Mouse (Mus musculus): ENCODE measurements around the gene Gm14403. TPM values are rescaled to one million over a fixed set of nuclear protein-coding genes. Genes with fewer than 3 reads are reported as not detected.
"Not testable (repeated sequence)": the region's sequence is repeated elsewhere in the genome, so short reads cannot be mapped to it uniquely, and the experiment has no call there.

Gm14403 gene
- 1.5 and 2.0 TPM in 2 replicates for polyA plus RNA-seq (2015; fragmentation: Nextera tagmentation; extraction: Ambion mirVana)

DNA sequence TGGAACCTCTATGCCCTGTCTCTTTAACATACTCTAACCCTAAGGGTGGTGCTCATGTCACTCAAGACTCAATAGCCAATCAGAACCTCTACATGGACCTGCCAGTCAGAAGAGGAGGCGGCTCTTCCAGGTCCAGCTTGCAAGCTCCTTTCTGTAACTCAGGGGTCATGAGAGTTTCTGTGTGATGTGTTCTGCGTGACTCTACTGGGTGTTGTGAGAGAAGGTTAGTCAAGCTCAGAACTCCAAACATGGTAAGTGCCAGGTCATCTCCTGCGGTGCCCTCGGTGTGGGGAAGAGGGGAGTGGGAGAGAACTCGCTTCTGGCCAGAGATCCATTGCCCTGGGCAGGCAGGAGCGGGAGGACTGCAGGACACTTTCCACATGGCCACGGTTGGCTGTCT is at the start of gene Gm14403:
Gene Gm14403 (plus strand): TSS at position 149 of the 400 bp plus-strand sequence.
- not testable (repeated sequence) for H3K9ac ChIP-seq (replicated peaks); ATAC-seq; H3K27me3 ChIP-seq (ENCODE audit: insufficient read depth, low read length); H3K4me1 ChIP-seq (ENCODE audit: insufficient read depth); H3K9me3 ChIP-seq (ENCODE audit: low read length); H3K36me3 ChIP-seq (replicated peaks; ENCODE audit: insufficient read depth, low read length); H3K27ac ChIP-seq (ENCODE audit: low read depth)
- 18% methylated on average over 7 of the region's 7 CpGs for WGBS (ENCODE audit: insufficient replicate concordance)
- DNase-seq, result peak; percentile 14
- Histone ChIP-seq H3K4me3 (ENCODE audit: low read depth, low read length) (peak within 1 kb of the TSS; percentile 32; the same call in 1 of the 2 replicates), H3K4me2 (ENCODE audit: low read depth, low read length) (peak within 1 kb of the TSS; percentile 47; the same call in 1 of the 2 replicates)

DNA sequence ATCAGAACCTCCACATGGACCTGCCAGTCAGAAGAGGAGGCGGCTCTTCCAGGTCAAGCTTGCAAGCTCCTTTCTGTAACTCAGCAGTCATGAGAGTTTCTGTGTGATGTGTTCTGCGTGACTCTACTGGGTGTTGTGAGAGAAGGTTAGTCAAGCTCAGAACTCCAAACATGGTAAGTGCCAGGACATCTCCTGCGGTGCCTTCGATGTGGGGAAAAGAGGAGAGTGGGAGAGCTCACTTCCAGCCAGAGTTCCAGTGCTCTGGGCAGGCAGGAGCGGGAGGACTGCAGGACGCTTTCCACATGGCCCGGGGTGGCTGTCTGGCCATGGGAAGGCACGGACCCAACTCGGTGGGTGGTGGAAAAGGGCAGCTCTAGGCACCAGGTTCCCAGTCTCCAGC is 33.3 kb upstream of the Gm14403 start, which contains the start of gene Zfp970:
Gene Zfp970 (plus strand): TSS at position 58 of the 400 bp plus-strand sequence.
- H3K27me3 ChIP-seq (ENCODE audit: insufficient read depth, low read length); H3K9ac ChIP-seq (replicated peaks); H3K9me3 ChIP-seq (ENCODE audit: low read length); H3K36me3 ChIP-seq (replicated peaks; ENCODE audit: insufficient read depth, low read length); ATAC-seq; H3K4me1 ChIP-seq (ENCODE audit: insufficient read depth): not testable (repeated sequence)
- Histone ChIP-seq H3K4me2 (ENCODE audit: low read depth, low read length) (peak within 1 kb of the TSS; percentile 50), H3K4me3 (ENCODE audit: low read depth, low read length) (peak within 1 kb of the TSS; percentile 34), H3K27ac (ENCODE audit: low read depth) (0 out of 2 replicates have a peak within 1 kb of the TSS, but pooled peaks have one; percentile 6)
- DNase-seq, result peak; percentile 12
- WGBS (ENCODE audit: insufficient replicate concordance), result 5% methylated on average over 7 of the region's 9 CpGs

DNA sequence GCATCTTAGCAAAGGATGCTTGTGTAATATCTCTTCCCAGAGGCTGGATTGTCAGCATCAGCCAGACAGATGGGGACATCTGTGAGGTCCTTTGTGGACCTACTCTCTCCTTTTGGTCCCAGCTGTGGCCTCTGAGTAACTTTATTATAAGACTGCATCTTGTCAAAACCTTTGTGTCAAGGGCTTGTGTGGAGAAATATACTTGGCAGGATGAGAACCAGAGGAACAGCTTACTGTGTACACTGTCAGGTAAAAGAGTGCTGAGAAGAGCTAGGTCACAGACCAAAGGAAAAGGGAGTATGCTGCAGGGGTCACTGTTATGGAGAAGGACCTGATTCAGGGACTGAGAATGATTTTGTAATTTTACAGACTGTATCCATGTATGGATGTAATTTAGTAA is 29.8 kb upstream of the Gm14403 start:
- ATAC-seq; H3K4me1 ChIP-seq (ENCODE audit: insufficient read depth); H3K9ac ChIP-seq (replicated peaks); H3K27me3 ChIP-seq (ENCODE audit: insufficient read depth, low read length); H3K4me3 ChIP-seq (ENCODE audit: low read depth, low read length); H3K4me2 ChIP-seq (ENCODE audit: low read depth, low read length); H3K27ac ChIP-seq (ENCODE audit: low read depth); DNase-seq; H3K9me3 ChIP-seq (ENCODE audit: low read length); H3K36me3 ChIP-seq (replicated peaks; ENCODE audit: insufficient read depth, low read length): not testable (repeated sequence)

DNA sequence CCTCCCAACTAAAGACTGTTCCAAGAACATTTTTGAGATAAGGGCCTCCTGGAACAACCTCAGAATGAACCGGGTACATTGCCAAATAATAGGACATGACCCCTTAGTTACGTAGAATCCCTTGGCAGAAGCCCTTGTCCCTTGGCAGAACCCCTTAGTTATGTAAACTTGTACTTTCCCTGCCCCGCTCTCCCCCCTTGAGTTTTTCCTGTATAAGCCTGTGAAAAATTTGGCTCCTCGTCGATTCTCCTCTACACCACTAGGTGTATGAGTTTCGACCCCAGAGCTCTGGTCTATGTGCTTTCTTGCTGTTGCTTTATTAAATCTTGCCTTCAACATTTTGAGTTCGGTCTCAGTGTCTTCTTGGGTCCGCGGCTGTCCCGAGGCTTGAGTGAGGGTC is 25.8 kb upstream of the Gm14403 start:
- ATAC-seq, result not testable (repeated sequence)

DNA sequence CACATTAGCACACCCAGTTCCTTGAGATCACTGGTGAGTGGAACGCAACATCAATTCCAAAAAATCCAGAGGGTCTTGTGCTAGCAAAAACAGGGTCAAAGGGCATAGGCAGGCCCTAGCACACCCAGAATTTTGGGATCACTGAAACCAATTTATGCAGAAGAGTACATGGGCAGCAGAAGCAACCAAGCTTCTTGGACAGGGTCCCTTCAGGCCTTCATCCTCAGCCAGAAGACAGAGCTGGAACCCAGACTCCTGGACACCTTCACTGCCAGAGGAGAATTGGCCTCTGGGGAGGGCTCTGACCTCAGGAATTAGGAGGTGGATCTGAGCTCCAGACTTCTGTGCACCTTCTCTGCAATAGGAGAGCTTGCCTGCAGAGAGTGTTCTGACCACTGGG is 16.0 kb upstream of the Gm14403 start:
- H3K4me2 ChIP-seq (ENCODE audit: low read depth, low read length); H3K36me3 ChIP-seq (replicated peaks; ENCODE audit: insufficient read depth, low read length); ATAC-seq; H3K27me3 ChIP-seq (ENCODE audit: insufficient read depth, low read length); H3K4me3 ChIP-seq (ENCODE audit: low read depth, low read length); H3K9me3 ChIP-seq (ENCODE audit: low read length); DNase-seq; H3K4me1 ChIP-seq (ENCODE audit: insufficient read depth); H3K27ac ChIP-seq (ENCODE audit: low read depth); H3K9ac ChIP-seq (replicated peaks): not testable (repeated sequence)
- 57% methylated on average over 1 of the region's 1 CpGs for WGBS (ENCODE audit: insufficient replicate concordance)

More for the DNA sequence above, 25.8 kb upstream of the Gm14403 start:
- not testable (repeated sequence) for H3K4me2 ChIP-seq (ENCODE audit: low read depth, low read length); H3K9ac ChIP-seq (replicated peaks); H3K27me3 ChIP-seq (ENCODE audit: insufficient read depth, low read length); H3K9me3 ChIP-seq (ENCODE audit: low read length); H3K4me3 ChIP-seq (ENCODE audit: low read depth, low read length); H3K36me3 ChIP-seq (replicated peaks; ENCODE audit: insufficient read depth, low read length); H3K4me1 ChIP-seq (ENCODE audit: insufficient read depth); H3K27ac ChIP-seq (ENCODE audit: low read depth); DNase-seq
- 71% methylated on average over 6 of the region's 10 CpGs for WGBS (ENCODE audit: insufficient replicate concordance)

DNA sequence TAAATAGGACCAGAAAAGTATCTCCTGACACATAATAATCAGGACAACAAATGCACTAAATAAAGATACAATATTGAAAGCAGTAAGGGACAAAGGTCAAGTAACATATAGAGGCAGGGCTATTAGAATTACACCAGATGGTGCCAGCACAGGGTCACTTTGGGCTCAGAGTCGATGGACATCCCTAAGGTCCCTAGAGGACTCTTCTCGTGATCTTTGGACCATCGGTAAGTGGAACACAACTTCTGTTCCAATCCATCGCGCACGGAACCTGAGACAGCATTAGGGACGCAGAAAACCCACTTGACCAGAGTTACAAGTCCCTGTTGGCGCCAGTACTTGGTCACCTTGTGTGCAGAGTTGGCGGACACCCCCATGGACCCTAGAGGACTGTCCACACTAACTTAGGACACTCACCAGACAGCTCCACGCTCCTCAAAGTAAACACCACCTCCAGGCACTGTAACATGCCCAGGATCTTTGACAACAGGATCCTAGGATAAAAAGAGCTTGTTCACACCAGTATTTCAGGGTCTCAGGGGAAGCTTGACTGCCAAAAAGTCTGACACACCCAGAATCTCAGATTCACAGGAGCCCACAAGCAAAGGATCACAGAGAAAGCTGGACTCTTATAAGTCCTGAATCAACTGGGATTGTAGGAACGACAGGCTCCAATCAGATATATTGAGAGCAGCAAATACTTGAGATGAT is 14.6 kb upstream of the Gm14403 start:
- H3K4me1 ChIP-seq (ENCODE audit: insufficient read depth); DNase-seq; H3K9me3 ChIP-seq (ENCODE audit: low read length); H3K27me3 ChIP-seq (ENCODE audit: insufficient read depth, low read length); ATAC-seq; H3K36me3 ChIP-seq (replicated peaks; ENCODE audit: insufficient read depth, low read length); H3K4me3 ChIP-seq (ENCODE audit: low read depth, low read length); H3K27ac ChIP-seq (ENCODE audit: low read depth); H3K9ac ChIP-seq (replicated peaks); H3K4me2 ChIP-seq (ENCODE audit: low read depth, low read length): not testable (repeated sequence)
- 77% methylated on average over 11 of the region's 11 CpGs for whole genome bisulfite sequencing (ENCODE audit: insufficient replicate concordance)

DNA sequence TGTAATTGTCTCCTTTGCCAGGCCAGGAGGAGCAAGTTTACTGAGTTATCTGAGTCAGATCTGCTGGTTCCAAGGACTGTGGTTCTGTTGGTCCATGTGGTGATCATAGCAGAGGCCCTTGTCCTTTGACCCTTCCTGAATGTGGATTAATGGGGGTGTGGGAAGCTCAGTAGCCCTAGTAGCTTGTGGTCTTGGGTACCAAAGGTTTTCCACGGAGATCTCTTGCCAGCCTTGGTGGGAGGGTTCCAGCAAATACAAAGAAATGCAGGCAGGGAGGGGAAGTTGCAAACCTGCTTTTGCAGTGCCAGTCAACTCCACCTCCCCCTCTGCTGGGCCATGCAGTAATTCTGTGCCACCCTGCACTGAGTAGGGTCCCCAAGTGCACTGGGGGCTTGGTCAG is 1.2 kb downstream of the Gm14403 start:
- not testable (repeated sequence) for H3K27ac ChIP-seq (ENCODE audit: low read depth); H3K4me3 ChIP-seq (ENCODE audit: low read depth, low read length); H3K9ac ChIP-seq (replicated peaks); H3K4me1 ChIP-seq (ENCODE audit: insufficient read depth); H3K36me3 ChIP-seq (replicated peaks; ENCODE audit: insufficient read depth, low read length); H3K27me3 ChIP-seq (ENCODE audit: insufficient read depth, low read length); H3K9me3 ChIP-seq (ENCODE audit: low read length); DNase-seq; ATAC-seq; H3K4me2 ChIP-seq (ENCODE audit: low read depth, low read length)
- WGBS (ENCODE audit: insufficient replicate concordance), result 42% methylated on average over 1 of the region's 1 CpGs

DNA sequence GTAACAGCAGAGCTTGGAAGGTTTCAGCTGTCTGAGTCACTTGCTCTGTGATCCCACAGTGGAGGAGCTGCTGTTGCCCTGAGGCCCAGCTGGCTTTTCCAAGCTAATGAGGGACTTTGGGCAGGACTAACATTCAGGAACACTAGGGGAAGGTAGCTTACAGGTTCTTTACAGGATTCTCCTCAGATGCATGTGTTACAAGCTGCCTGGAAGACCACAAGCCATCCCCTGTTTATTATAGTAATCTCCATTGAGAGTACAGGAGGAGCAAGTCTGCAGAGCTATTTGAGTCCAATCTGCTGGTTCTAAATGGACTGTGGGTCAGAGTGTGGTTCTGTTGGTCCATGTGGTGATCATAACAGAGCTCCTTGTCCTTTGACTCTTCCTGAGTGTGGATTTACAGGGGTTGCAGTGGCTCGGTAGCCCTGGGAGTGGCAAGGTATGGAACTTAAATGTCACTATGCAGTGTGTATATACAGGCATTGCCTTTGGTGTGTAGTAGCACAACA is 7.2 kb downstream of the Gm14403 start:
- H3K9ac ChIP-seq (replicated peaks); H3K36me3 ChIP-seq (replicated peaks; ENCODE audit: insufficient read depth, low read length); ATAC-seq; H3K4me3 ChIP-seq (ENCODE audit: low read depth, low read length); DNase-seq; H3K4me1 ChIP-seq (ENCODE audit: insufficient read depth); H3K27ac ChIP-seq (ENCODE audit: low read depth); H3K9me3 ChIP-seq (ENCODE audit: low read length); H3K4me2 ChIP-seq (ENCODE audit: low read depth, low read length); H3K27me3 ChIP-seq (ENCODE audit: insufficient read depth, low read length): not testable (repeated sequence)
- 88% methylated on average over 1 of the region's 1 CpGs for WGBS (ENCODE audit: insufficient replicate concordance)

DNA sequence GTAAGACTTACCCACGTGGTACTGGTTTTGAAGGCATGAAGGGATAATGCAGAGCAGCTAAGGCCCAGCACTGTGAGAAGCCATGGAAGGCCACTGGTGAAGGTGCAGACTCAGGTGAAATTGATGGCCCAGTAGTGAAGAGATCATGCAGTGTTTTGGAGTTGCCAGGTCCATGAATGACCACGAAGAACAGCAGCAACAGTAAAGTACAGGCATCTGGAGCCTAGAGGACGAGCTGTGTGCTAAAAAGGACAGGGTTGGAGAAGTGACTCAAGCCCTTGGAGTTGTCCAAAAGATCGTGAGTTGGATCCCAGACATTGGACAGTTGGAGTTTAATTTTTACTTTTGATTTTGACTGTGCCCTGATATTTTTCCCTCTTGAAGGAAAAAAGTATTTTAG is 13.4 kb downstream of the Gm14403 start:
- WGBS (ENCODE audit: insufficient replicate concordance), result 54% methylated on average over 4 of the region's 4 CpGs

DNA sequence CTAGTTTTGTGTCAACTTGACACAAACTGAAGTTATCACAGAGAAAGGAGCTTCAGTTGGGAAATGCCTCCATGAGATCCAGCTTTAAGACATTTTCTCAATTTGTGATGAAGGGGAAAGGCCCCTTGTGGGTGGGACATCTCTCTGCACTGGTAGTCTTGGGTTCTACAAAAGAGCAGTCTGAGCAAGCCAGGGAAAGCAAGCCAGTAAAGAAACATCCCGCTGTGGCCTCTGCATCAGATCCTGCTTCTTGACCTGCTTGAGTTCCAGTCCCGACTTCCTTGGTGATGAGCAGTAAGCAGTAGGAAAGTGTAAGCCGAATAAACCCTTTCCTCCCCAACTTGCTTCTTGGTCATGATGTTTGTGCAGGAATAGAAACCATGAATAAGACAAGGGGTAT is 14.0 kb downstream of the Gm14403 start:
- H3K36me3 ChIP-seq (replicated peaks; ENCODE audit: insufficient read depth, low read length); H3K4me2 ChIP-seq (ENCODE audit: low read depth, low read length); ATAC-seq; H3K27me3 ChIP-seq (ENCODE audit: insufficient read depth, low read length); H3K9ac ChIP-seq (replicated peaks); H3K4me1 ChIP-seq (ENCODE audit: insufficient read depth); DNase-seq; H3K27ac ChIP-seq (ENCODE audit: low read depth); H3K4me3 ChIP-seq (ENCODE audit: low read depth, low read length); H3K9me3 ChIP-seq (ENCODE audit: low read length): not testable (repeated sequence)
- 78% methylated on average over 3 of the region's 3 CpGs for WGBS (ENCODE audit: insufficient replicate concordance)

More for the DNA sequence above, 13.4 kb downstream of the Gm14403 start:
- not testable (repeated sequence) for H3K4me1 ChIP-seq (ENCODE audit: insufficient read depth); ATAC-seq; H3K9ac ChIP-seq (replicated peaks); H3K36me3 ChIP-seq (replicated peaks; ENCODE audit: insufficient read depth, low read length); H3K4me2 ChIP-seq (ENCODE audit: low read depth, low read length); DNase-seq; H3K9me3 ChIP-seq (ENCODE audit: low read length); H3K27ac ChIP-seq (ENCODE audit: low read depth); H3K27me3 ChIP-seq (ENCODE audit: insufficient read depth, low read length); H3K4me3 ChIP-seq (ENCODE audit: low read depth, low read length)

Data from liver, postnatal 0 days (tissue).